Mouse (Mus musculus): ENCODE measurements at regions not wholly inside any gene's neighbourhood (a gene's known extent, or its start where the extent isn't known, plus 50 kb on each side); places are given as distances from the start of the nearest gene placed in this dataset.

- H3K9me3 ChIP-seq (ENCODE audit: control insufficient read depth, low read length): no peaks in the 10 kb centered on the region
- no peaks in the 10 kb centered on the region for H3K4me1 ChIP-seq (ENCODE audit: control insufficient read depth)
- H3K27me3 ChIP-seq (ENCODE audit: control insufficient read depth): no peaks in the 10 kb centered on the region
- H3K4me3 ChIP-seq (replicated peaks): no peak overlapping the region
- no peaks in the 10 kb centered on the region for H3K36me3 ChIP-seq (ENCODE audit: control insufficient read depth)
- TF ChIP-seq TAL1 (IDR thresholded peaks at IDR 0.05; ENCODE audit: low read length) (no peak), GATA1 (IDR thresholded peaks at IDR 0.05; ENCODE audit: low read length) (no peak)
These were observed 99.7 kb downstream of the Gadd45g start for GRCm38 (mm10) chr13:51946171-51946570.

GRCm38 (mm10) chr13:51948896-51949295, 102.4 kb downstream of the Gadd45g start:
- TF ChIP-seq TAL1 (IDR thresholded peaks at IDR 0.05; ENCODE audit: low read length) (no peak), GATA1 (IDR thresholded peaks at IDR 0.05; ENCODE audit: low read length) (no peak)
- no peaks in the 10 kb centered on the region for H3K27me3 ChIP-seq (ENCODE audit: control insufficient read depth)
- no peak overlapping the region for H3K4me3 ChIP-seq (replicated peaks)
- H3K9me3 ChIP-seq (ENCODE audit: control insufficient read depth, low read length): no peaks in the 10 kb centered on the region
- no peaks in the 10 kb centered on the region for H3K36me3 ChIP-seq (ENCODE audit: control insufficient read depth)
- no peaks in the 10 kb centered on the region for H3K4me1 ChIP-seq (ENCODE audit: control insufficient read depth)

GRCm38 (mm10) chr13:51951506-51952038, 105.1 kb downstream of the Gadd45g start:
- peaks cover 4% of the 10 kb centered on the region for H3K4me1 ChIP-seq (ENCODE audit: control insufficient read depth)
- no peaks in the 10 kb centered on the region for H3K9me3 ChIP-seq (ENCODE audit: control insufficient read depth, low read length)
- no peak overlapping the region for H3K4me3 ChIP-seq (replicated peaks)
- TF ChIP-seq GATA1 (IDR thresholded peaks at IDR 0.05; ENCODE audit: low read length): no peak
- no peak for TF ChIP-seq TAL1 (IDR thresholded peaks at IDR 0.05; ENCODE audit: low read length)
- no peaks in the 10 kb centered on the region for H3K27me3 ChIP-seq (ENCODE audit: control insufficient read depth)
- no peaks in the 10 kb centered on the region for H3K36me3 ChIP-seq (ENCODE audit: control insufficient read depth)

GRCm38 (mm10) chr13:51953084-51953483, 106.6 kb downstream of the Gadd45g start:
- Histone ChIP-seq H3K27me3 (ENCODE audit: control insufficient read depth) (no peaks in the 10 kb centered on the region), H3K36me3 (ENCODE audit: control insufficient read depth) (no peaks in the 10 kb centered on the region), H3K4me3 (replicated peaks) (no peak overlapping the region), H3K4me1 (ENCODE audit: control insufficient read depth) (peaks cover 6% of the 10 kb centered on the region), H3K9me3 (ENCODE audit: control insufficient read depth, low read length) (no peaks in the 10 kb centered on the region)
- TF ChIP-seq GATA1 (IDR thresholded peaks at IDR 0.05; ENCODE audit: low read length): no peak
- no peak for TF ChIP-seq TAL1 (IDR thresholded peaks at IDR 0.05; ENCODE audit: low read length)

GRCm38 (mm10) chr13:51953569-51953968, 107.1 kb downstream of the Gadd45g start:
- H3K9me3 ChIP-seq (ENCODE audit: control insufficient read depth, low read length): no peaks in the 10 kb centered on the region
- H3K4me1 ChIP-seq (ENCODE audit: control insufficient read depth): peaks cover 6% of the 10 kb centered on the region
- no peak for TF ChIP-seq TAL1 (IDR thresholded peaks at IDR 0.05; ENCODE audit: low read length)
- TF ChIP-seq GATA1 (IDR thresholded peaks at IDR 0.05; ENCODE audit: low read length): no peak
- H3K4me3 ChIP-seq (replicated peaks): no peak overlapping the region
- no peaks in the 10 kb centered on the region for H3K27me3 ChIP-seq (ENCODE audit: control insufficient read depth)
- no peaks in the 10 kb centered on the region for H3K36me3 ChIP-seq (ENCODE audit: control insufficient read depth)

- TF ChIP-seq GATA1 (IDR thresholded peaks at IDR 0.05; ENCODE audit: low read length) (no peak), TAL1 (IDR thresholded peaks at IDR 0.05; ENCODE audit: low read length) (no peak)
- Histone ChIP-seq H3K27me3 (ENCODE audit: control insufficient read depth) (no peaks in the 10 kb centered on the region), H3K9me3 (ENCODE audit: control insufficient read depth, low read length) (no peaks in the 10 kb centered on the region), H3K36me3 (ENCODE audit: control insufficient read depth) (no peaks in the 10 kb centered on the region), H3K4me3 (replicated peaks) (no peak overlapping the region), H3K4me1 (ENCODE audit: control insufficient read depth) (peaks cover 6% of the 10 kb centered on the region)
These were observed 110.6 kb downstream of the Gadd45g start for GRCm38 (mm10) chr13:51957101-51957500.

GRCm38 (mm10) chr13:51959591-51959990, 113.1 kb downstream of the Gadd45g start:
- Histone ChIP-seq H3K9me3 (ENCODE audit: control insufficient read depth, low read length) (no peaks in the 10 kb centered on the region), H3K27me3 (ENCODE audit: control insufficient read depth) (peaks cover 2% of the 10 kb centered on the region), H3K4me1 (ENCODE audit: control insufficient read depth) (peaks cover 8% of the 10 kb centered on the region), H3K36me3 (ENCODE audit: control insufficient read depth) (no peaks in the 10 kb centered on the region), H3K4me3 (replicated peaks) (no peak overlapping the region)
- TF ChIP-seq GATA1 (IDR thresholded peaks at IDR 0.05; ENCODE audit: low read length) (no peak), TAL1 (IDR thresholded peaks at IDR 0.05; ENCODE audit: low read length) (no peak)

- H3K4me3 ChIP-seq (replicated peaks): no peak overlapping the region
- peaks cover 3% of the 10 kb centered on the region for H3K27me3 ChIP-seq (ENCODE audit: control insufficient read depth)
- no peaks in the 10 kb centered on the region for H3K36me3 ChIP-seq (ENCODE audit: control insufficient read depth)
- no peaks in the 10 kb centered on the region for H3K9me3 ChIP-seq (ENCODE audit: control insufficient read depth, low read length)
- no peak for TF ChIP-seq TAL1 (IDR thresholded peaks at IDR 0.05; ENCODE audit: low read length)
- no peak for TF ChIP-seq GATA1 (IDR thresholded peaks at IDR 0.05; ENCODE audit: low read length)
- peaks cover 8% of the 10 kb centered on the region for H3K4me1 ChIP-seq (ENCODE audit: control insufficient read depth)
These were observed 113.8 kb downstream of the Gadd45g start for GRCm38 (mm10) chr13:51960262-51960661.

- H3K9me3 ChIP-seq (ENCODE audit: control insufficient read depth, low read length): no peaks in the 10 kb centered on the region
- H3K4me3 ChIP-seq (replicated peaks): no peak overlapping the region
- H3K27me3 ChIP-seq (ENCODE audit: control insufficient read depth): peaks cover 3% of the 10 kb centered on the region
- H3K36me3 ChIP-seq (ENCODE audit: control insufficient read depth): no peaks in the 10 kb centered on the region
- TF ChIP-seq GATA1 (IDR thresholded peaks at IDR 0.05; ENCODE audit: low read length) (no peak), TAL1 (IDR thresholded peaks at IDR 0.05; ENCODE audit: low read length) (no peak)
- H3K4me1 ChIP-seq (ENCODE audit: control insufficient read depth): peaks cover 12% of the 10 kb centered on the region
These were observed 115.7 kb downstream of the Gadd45g start for GRCm38 (mm10) chr13:51962191-51962611.

- TF ChIP-seq GATA1 (IDR thresholded peaks at IDR 0.05; ENCODE audit: low read length) (no peak), TAL1 (IDR thresholded peaks at IDR 0.05; ENCODE audit: low read length) (no peak)
- Histone ChIP-seq H3K36me3 (ENCODE audit: control insufficient read depth) (no peaks in the 10 kb centered on the region), H3K9me3 (ENCODE audit: control insufficient read depth, low read length) (no peaks in the 10 kb centered on the region), H3K4me3 (replicated peaks) (no peak overlapping the region), H3K4me1 (ENCODE audit: control insufficient read depth) (peaks cover 12% of the 10 kb centered on the region), H3K27me3 (ENCODE audit: control insufficient read depth) (peaks cover 3% of the 10 kb centered on the region)
These were observed 116.2 kb downstream of the Gadd45g start for GRCm38 (mm10) chr13:51962676-51963075.

Measured in erythroblast, embryonic 14.5 days (primary cell).